Mouse (Mus musculus) kidney, embryonic 15.5 days (tissue): ENCODE data around the gene Camk2d. TPM values are rescaled to one million over a fixed set of nuclear protein-coding genes. Genes with fewer than 3 reads are reported as not detected.

ENCODE experiments used
- ATAC-seq: fragments of 200-750 bp; cut with Nextera tagmentation; replicated peaks from 2 replicates; pipeline ENCODE4 v1.8.0; 2017; ENCODE audit warnings: moderate TSS enrichment; ENCODE audit not compliant: low FRiP score
- H3K27ac ChIP-seq: fragments of 300-500 bp; sonication (generic); 2 replicates; pipeline ENCODE4 v1.5.1; 2015; ENCODE audit warnings: mild to moderate bottlenecking, inconsistent platforms
- H3K27me3 ChIP-seq: fragments of 300-500 bp; sonication (generic); 2 replicates; pipeline ENCODE4 v1.6.1; 2015; ENCODE audit warnings: inconsistent platforms
- H3K36me3 ChIP-seq: fragments of 300-500 bp; sonication (generic); 2 replicates; pipeline ENCODE4 v1.6.1; 2015; ENCODE audit warnings: inconsistent platforms
- H3K4me1 ChIP-seq: fragments of 300-500 bp; sonication (generic); 2 replicates; pipeline ENCODE4 v1.6.1; 2015; ENCODE audit warnings: inconsistent platforms
- H3K4me2 ChIP-seq: fragments of 300-500 bp; sonication (generic); 2 replicates; pipeline ENCODE4 v1.6.1; 2015; ENCODE audit warnings: moderate library complexity, mild to moderate bottlenecking, inconsistent platforms
- H3K4me3 ChIP-seq: fragments of 300-500 bp; sonication (generic); replicated peaks from 2 replicates; pipeline ENCODE4 v1.5.1; 2015; ENCODE audit warnings: mild to moderate bottlenecking, inconsistent platforms
- H3K9ac ChIP-seq: fragments of 300-500 bp; sonication (generic); 2 replicates; pipeline ENCODE4 v1.6.1; 2015; ENCODE audit warnings: mild to moderate bottlenecking, inconsistent platforms
- H3K9me3 ChIP-seq: fragments of 300-500 bp; sonication (generic); replicated peaks from 2 replicates; pipeline ENCODE4 v1.6.1; 2016; ENCODE audit warnings: inconsistent platforms
- WGBS: fragments of 180-500 bp; shearing (Covaris S2); methylation state at CpG from one replicate; pipeline ENCODE4 v1.1.7; 2015; ENCODE audit warnings: mixed read lengths; 5-methylcytosine and 5-hydroxymethylcytosine counted together
- polyA plus RNA-seq: library from polyadenylated mRNA; unstranded; fragments of >200 nt; fragmentation: Nextera tagmentation; extraction: Ambion mirVana; gene quantifications from 2 replicates; pipeline ENCODE4 v1.2.1, GENCODE M21; 2015

Camk2d gene
- polyA plus RNA-seq, 1 experiment from 2014 or later = 30.6 TPM

DNA sequence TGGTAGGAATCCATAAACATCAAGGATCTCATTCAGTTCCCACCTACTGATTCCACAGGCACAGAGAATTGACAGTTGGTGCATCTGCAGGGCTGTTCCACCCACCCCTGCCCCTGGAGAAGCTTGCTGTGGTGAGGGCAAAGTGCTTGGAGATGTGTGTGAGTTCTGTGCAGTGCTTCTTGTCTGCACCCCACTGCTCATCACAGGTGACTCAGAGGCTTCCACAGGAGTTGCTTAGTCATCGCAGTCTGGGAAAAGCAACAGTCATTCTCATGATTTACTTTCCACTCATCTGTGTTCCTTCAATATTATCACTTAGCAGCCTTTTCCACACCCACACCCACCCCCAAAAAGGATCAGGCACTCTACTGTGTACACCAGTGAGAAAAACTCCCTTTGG, 252.0 kb downstream of the Camk2d start:
- Histone ChIP-seq H3K36me3 (no peaks in the 10 kb centered on the region), H3K9me3 (no peaks in the 10 kb centered on the region), H3K4me2 (no peak overlapping the region), H3K4me1 (no peaks in the 10 kb centered on the region), H3K27ac (no peak overlapping the region), H3K9ac (no peak overlapping the region), H3K27me3 (no peaks in the 10 kb centered on the region), H3K4me3 (no peak overlapping the region)
- 91% methylated on average over 1 of the region's 1 CpGs for WGBS
- no peak for ATAC-seq

DNA sequence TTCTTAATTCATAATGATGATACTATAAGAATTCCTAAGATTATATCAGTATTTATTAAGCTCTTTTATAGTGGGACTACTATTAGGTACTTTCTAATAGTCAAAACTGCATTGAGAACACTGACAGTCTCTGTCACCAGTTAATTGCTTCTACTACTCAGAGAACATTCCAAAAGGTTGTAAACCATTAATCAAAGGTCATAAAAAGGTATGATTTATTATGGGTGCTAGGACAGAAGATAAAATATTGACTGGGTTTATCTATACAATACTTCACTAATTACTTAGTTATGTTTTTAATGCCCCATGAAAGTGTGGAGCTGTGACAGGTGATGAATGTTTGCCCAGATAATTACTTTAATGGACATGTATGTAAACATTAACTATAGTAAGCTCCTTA, 264.3 kb downstream of the Camk2d start:
- no peak overlapping the region for H3K4me2 ChIP-seq
- H3K36me3 ChIP-seq = no peaks in the 10 kb centered on the region
- H3K9ac ChIP-seq = no peak overlapping the region
- H3K27ac ChIP-seq = no peak overlapping the region
- no peaks in the 10 kb centered on the region for H3K9me3 ChIP-seq
- no peaks in the 10 kb centered on the region for H3K4me1 ChIP-seq
- no peaks in the 10 kb centered on the region for H3K27me3 ChIP-seq
- H3K4me3 ChIP-seq = no peak overlapping the region
- ATAC-seq = no peak

DNA sequence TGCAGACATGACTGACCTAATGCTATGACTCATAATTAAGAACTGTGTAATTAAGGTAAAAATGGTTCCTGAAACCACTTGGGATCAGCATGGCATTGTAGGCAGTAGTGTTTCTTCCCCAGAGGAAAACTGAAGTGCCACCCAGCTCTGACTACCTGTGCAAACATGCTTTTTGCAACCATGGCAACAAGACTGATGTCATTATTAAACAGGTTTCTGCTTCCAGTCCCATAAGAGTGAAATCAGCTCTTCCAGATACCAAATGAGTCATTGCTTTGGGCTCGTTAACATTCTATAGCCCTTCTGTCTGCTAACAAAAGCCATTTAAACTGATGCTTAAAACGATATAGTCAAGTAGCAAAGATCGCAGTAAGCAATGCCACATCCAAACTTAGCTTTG, 273.5 kb downstream of the Camk2d start:
- ATAC-seq = no peak
- H3K27ac ChIP-seq = no peak overlapping the region
- WGBS = 78% methylated on average over 3 of the region's 3 CpGs

DNA sequence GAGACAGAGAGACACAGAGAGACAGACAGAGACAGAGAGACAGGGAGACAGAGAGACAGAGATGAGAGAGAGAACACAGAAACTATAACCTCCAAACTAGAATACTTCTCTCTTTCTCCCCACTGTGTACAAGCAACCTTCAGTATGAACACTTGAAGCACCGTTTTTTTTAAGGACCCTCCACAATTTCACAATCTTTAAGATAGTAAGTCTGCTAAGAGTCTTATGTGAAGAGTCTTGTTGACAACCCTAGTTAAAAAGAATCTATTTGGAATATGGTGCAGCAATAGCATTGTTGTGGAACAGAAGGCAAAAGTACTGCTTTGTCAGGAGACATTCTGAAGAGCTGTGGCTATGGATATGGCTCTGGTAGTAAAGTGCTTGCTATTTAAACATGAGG, 274.6 kb downstream of the Camk2d start:
- Histone ChIP-seq H3K27ac (no peak overlapping the region), H3K9ac (no peak overlapping the region), H3K4me1 (no peaks in the 10 kb centered on the region), H3K36me3 (no peaks in the 10 kb centered on the region), H3K9me3 (no peaks in the 10 kb centered on the region), H3K4me2 (no peak overlapping the region), H3K4me3 (no peak overlapping the region), H3K27me3 (no peaks in the 10 kb centered on the region)
- WGBS = 89% methylated on average over 1 of the region's 1 CpGs
- no peak for ATAC-seq

More for the DNA sequence above, 273.5 kb downstream of the Camk2d start:
- H3K4me2 ChIP-seq = no peak overlapping the region
- H3K27me3 ChIP-seq = no peaks in the 10 kb centered on the region
- H3K4me1 ChIP-seq = no peaks in the 10 kb centered on the region
- no peak overlapping the region for H3K9ac ChIP-seq
- no peaks in the 10 kb centered on the region for H3K9me3 ChIP-seq
- no peak overlapping the region for H3K4me3 ChIP-seq
- H3K36me3 ChIP-seq = no peaks in the 10 kb centered on the region

DNA sequence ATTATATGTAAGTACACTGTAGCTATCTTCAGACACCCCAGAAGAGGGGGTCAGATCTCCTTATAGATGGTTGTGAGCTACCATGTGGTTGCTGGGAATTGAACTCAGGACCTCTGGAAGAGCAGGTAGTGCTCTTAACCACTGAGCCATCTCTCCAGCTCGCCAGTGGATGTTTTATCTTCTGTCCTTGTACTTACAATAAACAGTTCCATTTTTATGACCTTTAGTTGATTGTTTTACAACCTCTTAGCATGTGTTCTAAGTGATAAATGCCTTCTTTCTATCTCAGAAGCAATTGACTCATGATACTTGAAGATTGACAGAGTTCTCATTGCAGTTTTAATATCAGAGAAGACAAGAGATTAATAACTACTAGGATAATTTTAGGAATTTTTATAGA, 282.1 kb downstream of the Camk2d start:
- Histone ChIP-seq H3K27me3 (no peaks in the 10 kb centered on the region), H3K4me2 (no peak overlapping the region), H3K4me3 (no peak overlapping the region), H3K36me3 (no peaks in the 10 kb centered on the region), H3K9ac (no peak overlapping the region), H3K27ac (no peak overlapping the region), H3K4me1 (no peaks in the 10 kb centered on the region), H3K9me3 (no peaks in the 10 kb centered on the region)
- WGBS = 47% methylated on average over 1 of the region's 1 CpGs
- ATAC-seq = no peak

DNA sequence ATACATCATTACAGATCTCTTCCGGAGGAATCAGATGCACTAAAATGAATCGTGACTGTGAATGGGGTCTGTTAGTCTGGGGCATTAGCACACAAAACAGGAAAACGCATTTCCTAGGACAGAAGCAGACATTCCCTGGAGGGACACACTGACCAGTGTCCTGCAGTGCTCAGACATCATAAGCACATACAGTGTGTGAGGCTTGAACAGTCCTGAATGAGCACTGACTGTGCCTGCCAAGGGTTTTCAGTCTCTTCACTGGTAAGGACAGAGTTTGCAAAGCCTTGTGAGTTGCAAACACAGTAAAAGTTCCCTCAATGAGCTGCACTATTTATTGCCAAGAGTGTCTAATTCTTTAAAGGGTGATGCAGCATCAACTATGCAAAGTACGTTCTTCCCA, 290.0 kb downstream of the Camk2d start:
- Histone ChIP-seq H3K27ac (no peak overlapping the region), H3K36me3 (no peaks in the 10 kb centered on the region), H3K9me3 (no peaks in the 10 kb centered on the region), H3K4me3 (no peak overlapping the region), H3K4me1 (no peaks in the 10 kb centered on the region), H3K9ac (no peak overlapping the region), H3K4me2 (no peak overlapping the region), H3K27me3 (no peaks in the 10 kb centered on the region)
- ATAC-seq = no peak
- WGBS = 76% methylated on average over 4 of the region's 4 CpGs

DNA sequence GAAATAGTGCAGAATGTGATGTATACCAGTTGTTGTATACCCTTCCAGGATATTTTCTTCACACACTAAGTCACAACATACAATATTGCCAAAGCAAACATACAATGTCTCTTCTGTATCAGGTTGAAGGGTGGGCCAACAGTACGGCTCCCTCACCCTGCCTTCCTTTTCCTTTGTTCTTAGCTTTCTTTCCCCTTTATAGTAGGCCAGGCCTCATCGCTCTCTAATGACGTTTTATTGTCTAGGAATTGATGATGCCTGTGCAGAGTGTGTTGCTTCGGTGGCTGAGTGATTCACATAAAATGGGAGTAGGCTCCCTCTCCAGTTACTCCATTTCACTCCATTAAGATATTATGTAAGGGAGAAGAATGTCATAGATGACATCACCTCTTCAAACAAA, 290.5 kb downstream of the Camk2d start:
- Histone ChIP-seq H3K9ac (no peak overlapping the region), H3K4me1 (no peaks in the 10 kb centered on the region), H3K27ac (no peak overlapping the region), H3K27me3 (no peaks in the 10 kb centered on the region), H3K36me3 (no peaks in the 10 kb centered on the region), H3K4me2 (no peak overlapping the region), H3K4me3 (no peak overlapping the region), H3K9me3 (no peaks in the 10 kb centered on the region)
- 29% methylated on average over 4 of the region's 4 CpGs for WGBS
- no peak for ATAC-seq

Other genes with a start within 250 kb of the Camk2d start
- gene Arsj, start 232.6 kb upstream of the Camk2d start, polyA plus RNA-seq = 1.4 and 2.1 TPM in 2 replicates